Mouse (Mus musculus): ENCODE results near the gene Myo3b. TPM values are rescaled to one million over a fixed set of nuclear protein-coding genes. Genes with fewer than 3 reads are reported as not detected.

Myo3b gene
- polyA plus RNA-seq, 1 experiment from 2014 or later, result 0.41 TPM

GRCm38 (mm10) chr2:70315125-70315524, 276.2 kb downstream of the Myo3b start:
- Histone ChIP-seq H3K36me3 (no peaks in the 10 kb centered on the region), H3K9ac (no peak overlapping the region), H3K9me3 (replicated peaks) (no peaks in the 10 kb centered on the region), H3K27ac (ENCODE audit: poor library complexity, severe bottlenecking) (peak overlapping the region; percentile 74), H3K4me3 (no peak overlapping the region), H3K4me1 (replicated peaks) (peaks cover 55% of the 10 kb centered on the region), H3K27me3 (replicated peaks) (no peaks in the 10 kb centered on the region), H3K4me2 (peak overlapping the region; percentile 56)
- 23% methylated on average over 9 of the region's 9 CpGs for WGBS
- ATAC-seq (ENCODE audit: insufficient number of reproducible peaks, low FRiP score), result no peak

GRCm38 (mm10) chr2:70315734-70316133, 276.8 kb downstream of the Myo3b start:
- peaks cover 55% of the 10 kb centered on the region for H3K4me1 ChIP-seq (replicated peaks)
- H3K9me3 ChIP-seq (replicated peaks), result no peaks in the 10 kb centered on the region
- H3K27ac ChIP-seq (ENCODE audit: poor library complexity, severe bottlenecking), result peak overlapping the region; percentile 74
- H3K4me2 ChIP-seq, result peak overlapping the region; percentile 56
- 66% methylated on average over 3 of the region's 3 CpGs for WGBS
- no peaks in the 10 kb centered on the region for H3K27me3 ChIP-seq (replicated peaks)
- no peaks in the 10 kb centered on the region for H3K36me3 ChIP-seq
- H3K4me3 ChIP-seq, result no peak overlapping the region
- H3K9ac ChIP-seq, result no peak overlapping the region
- ATAC-seq (ENCODE audit: insufficient number of reproducible peaks, low FRiP score), result 0 out of 2 replicates have a peak, but pooled peaks have one; percentile 30

- no peaks in the 10 kb centered on the region for H3K36me3 ChIP-seq
- WGBS, result 17% methylated on average over 6 of the region's 6 CpGs
- peak overlapping the region; percentile 70 for H3K27ac ChIP-seq (ENCODE audit: poor library complexity, severe bottlenecking)
- H3K4me1 ChIP-seq (replicated peaks), result peaks cover 47% of the 10 kb centered on the region
- no peaks in the 10 kb centered on the region for H3K27me3 ChIP-seq (replicated peaks)
- H3K9me3 ChIP-seq (replicated peaks), result no peaks in the 10 kb centered on the region
- H3K4me3 ChIP-seq, result no peak overlapping the region
- no peak for ATAC-seq (ENCODE audit: insufficient number of reproducible peaks, low FRiP score)
- H3K4me2 ChIP-seq, result peak overlapping the region; percentile 45
- no peak overlapping the region for H3K9ac ChIP-seq
Observed at GRCm38 (mm10) chr2:70317850-70318249, 278.9 kb downstream of the Myo3b start.

DNA sequence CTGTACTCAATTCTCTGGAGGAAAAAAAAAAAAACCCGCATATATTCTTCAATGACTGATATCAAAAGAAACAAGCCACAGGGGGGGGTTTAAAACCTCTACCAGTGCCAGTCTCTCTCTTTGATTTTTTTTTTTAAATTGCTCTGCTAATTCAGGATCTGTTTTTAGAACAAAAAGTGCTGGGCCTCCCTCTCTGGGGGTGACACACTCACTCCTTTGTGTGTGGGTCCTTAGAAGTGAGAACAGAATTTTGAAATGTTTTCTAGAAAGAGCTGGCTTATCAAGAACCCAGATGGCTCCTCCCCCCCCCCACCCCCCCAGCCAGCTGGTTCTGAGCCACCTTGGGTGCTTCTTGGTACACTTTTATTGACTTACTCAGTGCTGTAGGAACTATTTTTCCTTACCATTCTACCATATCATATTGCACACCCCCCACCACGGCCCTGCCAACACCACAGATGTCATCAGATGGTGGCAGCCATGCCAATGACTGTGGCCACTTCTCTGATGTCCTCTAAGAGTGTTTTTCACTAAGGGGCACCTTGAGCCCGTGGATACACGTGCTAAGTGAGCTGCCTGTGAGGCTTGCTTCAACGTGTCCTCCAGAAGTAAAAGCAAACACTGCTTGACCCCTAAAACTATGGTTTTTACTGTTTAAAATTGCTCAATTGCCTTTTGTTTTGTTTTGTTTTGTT, 280.1 kb downstream of the Myo3b start:
- Histone ChIP-seq H3K9me3 (replicated peaks) (no peaks in the 10 kb centered on the region), H3K4me1 (replicated peaks) (peaks cover 47% of the 10 kb centered on the region), H3K27ac (ENCODE audit: poor library complexity, severe bottlenecking) (no peak overlapping the region), H3K27me3 (replicated peaks) (no peaks in the 10 kb centered on the region), H3K9ac (no peak overlapping the region), H3K36me3 (no peaks in the 10 kb centered on the region), H3K4me3 (no peak overlapping the region), H3K4me2 (no peak overlapping the region)
- WGBS, result 48% methylated on average over 5 of the region's 5 CpGs
- ATAC-seq (ENCODE audit: insufficient number of reproducible peaks, low FRiP score), result no peak

DNA sequence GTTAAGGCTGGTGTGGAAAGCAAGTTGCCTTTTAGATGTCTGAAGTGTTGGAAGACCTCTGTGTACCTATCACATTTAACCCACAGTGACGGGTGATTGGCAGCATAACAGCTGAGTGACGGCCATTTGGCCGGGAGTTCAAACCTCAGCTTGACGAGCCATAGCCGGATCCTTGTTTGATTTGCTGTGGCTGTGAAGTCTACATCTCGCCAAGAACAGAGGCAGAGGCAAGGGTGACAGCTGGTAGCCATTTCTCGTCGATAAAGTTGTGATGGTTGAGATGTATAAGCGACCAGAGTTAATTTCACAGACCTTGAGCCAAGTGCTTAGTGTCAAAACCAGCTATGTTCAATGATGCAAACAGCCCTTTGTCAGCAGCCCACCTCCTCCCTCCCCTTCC, 283.8 kb downstream of the Myo3b start:
- no peaks in the 10 kb centered on the region for H3K27me3 ChIP-seq (replicated peaks)
- H3K4me3 ChIP-seq, result no peak overlapping the region
- H3K27ac ChIP-seq (ENCODE audit: poor library complexity, severe bottlenecking), result no peak overlapping the region
- no peaks in the 10 kb centered on the region for H3K9me3 ChIP-seq (replicated peaks)
- H3K36me3 ChIP-seq, result no peaks in the 10 kb centered on the region
- WGBS, result 66% methylated on average over 9 of the region's 9 CpGs
- no peak overlapping the region for H3K9ac ChIP-seq
- H3K4me2 ChIP-seq, result no peak overlapping the region
- H3K4me1 ChIP-seq (replicated peaks), result peaks cover 13% of the 10 kb centered on the region
- no peak for ATAC-seq (ENCODE audit: insufficient number of reproducible peaks, low FRiP score)

- H3K36me3 ChIP-seq, result peaks cover 8% of the 10 kb centered on the region
- ATAC-seq (ENCODE audit: insufficient number of reproducible peaks, low FRiP score), result no peak
- H3K27ac ChIP-seq (ENCODE audit: poor library complexity, severe bottlenecking), result no peak overlapping the region
- H3K4me2 ChIP-seq, result no peak overlapping the region
- H3K9ac ChIP-seq, result no peak overlapping the region
- no peaks in the 10 kb centered on the region for H3K27me3 ChIP-seq (replicated peaks)
- WGBS, result 84% methylated on average over 11 of the region's 11 CpGs
- no peak overlapping the region for H3K4me3 ChIP-seq
- no peaks in the 10 kb centered on the region for H3K4me1 ChIP-seq (replicated peaks)
- 0 out of 2 replicates have a peak, but pooled peaks cover 2% of the 10 kb centered on the region for H3K9me3 ChIP-seq (replicated peaks)
Observed at GRCm38 (mm10) chr2:70327602-70328001, 288.7 kb downstream of the Myo3b start.

DNA sequence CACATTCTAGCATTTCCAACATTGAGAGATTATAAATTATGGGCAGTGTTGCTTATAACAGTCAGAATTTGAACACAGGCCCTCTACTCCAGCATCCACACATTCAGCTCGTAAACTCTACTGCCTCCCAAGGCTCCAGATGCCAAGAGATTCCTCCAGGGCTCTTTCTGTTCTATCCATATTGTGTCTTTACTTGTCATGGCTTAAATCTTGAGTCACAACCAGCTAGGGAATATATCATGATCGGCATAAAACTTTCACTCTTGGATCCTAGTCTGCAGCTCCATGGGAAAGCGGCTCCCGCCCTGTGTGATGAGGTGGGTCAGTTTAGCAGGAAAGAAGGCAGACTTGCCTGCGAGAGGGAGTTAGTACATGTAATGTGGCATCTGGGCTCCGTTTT, 294.0 kb downstream of the Myo3b start:
- Histone ChIP-seq H3K4me1 (replicated peaks) (peaks cover 20% of the 10 kb centered on the region), H3K9me3 (replicated peaks) (0 out of 2 replicates have a peak, but pooled peaks cover 2% of the 10 kb centered on the region), H3K4me3 (no peak overlapping the region), H3K27me3 (replicated peaks) (no peaks in the 10 kb centered on the region), H3K4me2 (no peak overlapping the region), H3K27ac (ENCODE audit: poor library complexity, severe bottlenecking) (no peak overlapping the region), H3K9ac (no peak overlapping the region), H3K36me3 (peaks cover 8% of the 10 kb centered on the region)
- no peak for ATAC-seq (ENCODE audit: insufficient number of reproducible peaks, low FRiP score)
- WGBS, result 89% methylated on average over 6 of the region's 6 CpGs

GRCm38 (mm10) chr2:70333553-70333952, 294.6 kb downstream of the Myo3b start:
- H3K36me3 ChIP-seq, result peaks cover 8% of the 10 kb centered on the region
- 0 out of 2 replicates have a peak, but pooled peaks cover 2% of the 10 kb centered on the region for H3K9me3 ChIP-seq (replicated peaks)
- H3K27me3 ChIP-seq (replicated peaks), result no peaks in the 10 kb centered on the region
- no peak overlapping the region for H3K4me2 ChIP-seq
- WGBS, result 82% methylated on average over 6 of the region's 6 CpGs
- no peak overlapping the region for H3K27ac ChIP-seq (ENCODE audit: poor library complexity, severe bottlenecking)
- peaks cover 25% of the 10 kb centered on the region for H3K4me1 ChIP-seq (replicated peaks)
- no peak overlapping the region for H3K4me3 ChIP-seq
- no peak overlapping the region for H3K9ac ChIP-seq
- ATAC-seq (ENCODE audit: insufficient number of reproducible peaks, low FRiP score), result no peak

- Histone ChIP-seq H3K27ac (ENCODE audit: poor library complexity, severe bottlenecking) (no peak overlapping the region), H3K9ac (no peak overlapping the region), H3K36me3 (peaks cover 4% of the 10 kb centered on the region), H3K4me2 (no peak overlapping the region), H3K9me3 (replicated peaks) (0 out of 2 replicates have a peak, but pooled peaks cover 2% of the 10 kb centered on the region), H3K27me3 (replicated peaks) (no peaks in the 10 kb centered on the region), H3K4me1 (replicated peaks) (peaks cover 34% of the 10 kb centered on the region), H3K4me3 (no peak overlapping the region)
- WGBS, result 62% methylated on average over 6 of the region's 6 CpGs
- no peak for ATAC-seq (ENCODE audit: insufficient number of reproducible peaks, low FRiP score)
Observed at GRCm38 (mm10) chr2:70336551-70336950, 297.6 kb downstream of the Myo3b start.

- Histone ChIP-seq H3K4me3 (no peak overlapping the region), H3K9me3 (replicated peaks) (no peaks in the 10 kb centered on the region), H3K36me3 (no peaks in the 10 kb centered on the region), H3K4me1 (replicated peaks) (peaks cover 34% of the 10 kb centered on the region), H3K27me3 (replicated peaks) (no peaks in the 10 kb centered on the region), H3K27ac (ENCODE audit: poor library complexity, severe bottlenecking) (peak overlapping the region; percentile 86), H3K9ac (no peak overlapping the region), H3K4me2 (peak overlapping the region; percentile 60)
- ATAC-seq (ENCODE audit: insufficient number of reproducible peaks, low FRiP score), result peak; percentile 75
- WGBS, result 8% methylated on average over 7 of the region's 7 CpGs
Observed at GRCm38 (mm10) chr2:70337208-70337611, 298.3 kb downstream of the Myo3b start.

DNA sequence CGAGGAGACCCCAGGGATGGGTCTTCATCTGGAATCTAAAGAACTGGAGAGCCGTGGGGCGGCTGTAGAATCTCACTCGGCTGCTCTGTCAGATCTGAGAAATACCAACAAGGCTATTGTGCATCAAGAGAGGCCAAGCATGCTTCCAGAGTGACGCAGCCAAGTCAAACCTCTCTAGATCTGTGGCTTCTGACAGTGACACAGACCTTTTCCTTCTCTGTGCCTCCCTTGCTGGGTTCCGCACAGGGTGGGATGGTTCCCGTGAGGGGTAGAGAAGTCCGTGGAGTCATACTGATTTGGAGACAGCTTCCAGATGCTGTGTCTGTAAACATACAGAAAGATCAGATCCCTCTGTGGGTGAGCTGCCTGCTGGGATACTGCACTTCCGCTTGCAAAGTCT, 298.9 kb downstream of the Myo3b start:
- Histone ChIP-seq H3K9ac (no peak overlapping the region), H3K27me3 (replicated peaks) (no peaks in the 10 kb centered on the region), H3K4me2 (peak overlapping the region; percentile 60), H3K4me1 (replicated peaks) (peaks cover 35% of the 10 kb centered on the region), H3K9me3 (replicated peaks) (no peaks in the 10 kb centered on the region), H3K36me3 (no peaks in the 10 kb centered on the region), H3K4me3 (peak overlapping the region; percentile 8; the same call in 1 of the 2 replicates), H3K27ac (ENCODE audit: poor library complexity, severe bottlenecking) (peak overlapping the region; percentile 86)
- 6% methylated on average over 9 of the region's 9 CpGs for WGBS
- ATAC-seq (ENCODE audit: insufficient number of reproducible peaks, low FRiP score), result peak; percentile 73

DNA sequence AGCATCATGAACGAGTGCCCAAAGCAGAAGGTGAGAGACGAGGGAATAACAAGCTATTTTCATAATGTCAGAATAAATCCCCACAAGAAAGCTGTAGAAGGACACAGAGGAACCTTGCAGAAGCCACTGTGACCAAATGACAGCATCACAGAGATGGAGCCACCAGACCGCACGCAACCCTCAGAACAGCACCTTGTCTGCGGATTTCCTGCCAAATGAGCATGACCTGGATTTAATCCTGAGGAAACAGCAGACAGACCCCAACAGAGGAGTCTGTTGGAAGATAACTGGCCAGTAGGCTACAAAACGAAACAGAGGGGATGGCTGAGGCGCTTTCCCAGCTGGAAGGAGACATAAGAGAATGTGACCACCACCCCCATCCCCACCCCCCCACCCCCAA, 300.1 kb downstream of the Myo3b start:
- no peak overlapping the region for H3K4me2 ChIP-seq
- no peak overlapping the region for H3K4me3 ChIP-seq
- peak overlapping the region; percentile 35; the same call in 1 of the 2 replicates for H3K27ac ChIP-seq (ENCODE audit: poor library complexity, severe bottlenecking)
- no peak for ATAC-seq (ENCODE audit: insufficient number of reproducible peaks, low FRiP score)
- peaks cover 45% of the 10 kb centered on the region for H3K4me1 ChIP-seq (replicated peaks)
- no peak overlapping the region for H3K9ac ChIP-seq
- no peaks in the 10 kb centered on the region for H3K27me3 ChIP-seq (replicated peaks)
- no peaks in the 10 kb centered on the region for H3K36me3 ChIP-seq
- H3K9me3 ChIP-seq (replicated peaks), result no peaks in the 10 kb centered on the region
- WGBS, result 53% methylated on average over 7 of the region's 7 CpGs

Measured in heart, embryonic 12.5 days (tissue).